Mouse (Mus musculus) layer of hippocampus, adult 9-10 months (tissue): ENCODE measurements around the gene Spice1.

Source experiments
- DNase-seq: peaks from one replicate; pipeline ENCODE4 v3.0.0; 2022; ENCODE audit warnings: low spot score

Gene Spice1

DNA sequence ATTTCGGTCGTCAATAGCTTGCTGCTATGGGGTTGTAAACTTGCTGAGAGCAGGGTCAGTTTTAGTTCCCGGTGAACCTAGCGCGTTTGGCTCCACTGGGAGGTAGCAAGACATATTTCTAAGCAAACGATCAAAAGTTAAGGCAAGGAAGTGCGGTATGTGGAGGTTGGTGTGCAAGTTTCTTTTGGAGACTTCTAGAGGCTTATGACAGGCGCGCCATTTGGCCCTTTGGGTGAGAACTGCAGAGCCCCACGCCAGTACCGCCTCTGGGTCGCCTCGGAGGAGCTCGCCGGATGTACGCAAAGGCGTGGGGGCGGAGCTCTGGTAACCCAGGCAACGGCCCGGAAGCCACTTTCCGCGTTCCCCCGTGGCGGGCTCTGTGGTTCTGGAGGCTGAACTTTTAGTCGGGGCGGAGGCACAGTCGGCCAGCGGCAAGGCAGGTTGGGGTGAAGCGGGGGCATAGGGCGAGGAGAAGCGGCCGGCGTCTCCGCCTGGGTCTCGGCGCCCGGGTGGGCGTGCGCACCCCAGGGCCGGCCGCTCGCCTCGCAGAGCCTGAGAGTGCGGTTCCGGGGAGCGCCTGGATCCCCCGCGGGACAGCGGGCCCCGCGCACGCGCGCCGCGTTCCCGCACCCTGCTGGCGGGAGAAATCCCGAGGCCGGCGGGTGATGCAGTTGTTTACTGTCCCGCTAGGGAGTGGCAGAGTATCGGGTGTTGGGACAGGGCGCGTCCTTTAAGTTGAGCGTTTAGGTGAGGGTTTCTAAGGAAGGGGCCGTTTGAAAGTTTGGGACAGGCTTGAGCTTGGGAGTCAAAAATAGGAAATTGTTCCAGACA, at the start of gene Spice1:
Gene Spice1, plus strand, starts transcription at position 51 of the 831 bp plus-strand sequence.
- peak; percentile 60 for DNase-seq

DNA sequence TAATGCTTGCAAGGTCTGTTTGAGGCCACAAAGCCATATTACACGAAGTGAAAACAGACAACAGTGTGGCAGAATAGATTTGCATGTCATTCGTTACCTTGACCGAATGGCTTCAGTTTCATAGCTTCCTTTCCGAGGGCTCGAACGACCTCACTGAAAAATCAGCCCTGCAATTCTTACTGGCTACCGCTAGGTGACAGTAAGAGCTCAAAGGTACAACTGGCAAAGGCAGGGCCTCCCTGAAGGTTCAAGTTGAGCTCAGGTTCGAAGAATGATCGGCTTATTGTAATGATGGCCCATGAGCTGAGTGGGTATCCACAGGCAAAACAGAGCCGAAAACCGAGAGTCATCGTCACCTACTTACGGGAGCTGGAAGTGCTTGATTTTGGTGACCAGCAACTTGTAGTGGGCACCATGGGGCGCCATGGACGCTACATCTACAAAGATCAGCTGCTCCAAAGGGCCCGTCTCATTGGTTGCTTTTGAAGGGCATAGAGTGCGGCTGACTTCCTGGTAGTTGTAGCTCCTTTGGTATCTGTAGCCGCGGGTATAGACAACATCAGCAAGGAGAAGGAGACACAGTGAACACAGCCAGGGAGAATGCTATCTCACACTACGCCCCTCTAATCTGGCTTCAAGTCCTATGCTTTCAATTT, 47.4 kb upstream of the Spice1 start:
- DNase-seq, result no peak

DNA sequence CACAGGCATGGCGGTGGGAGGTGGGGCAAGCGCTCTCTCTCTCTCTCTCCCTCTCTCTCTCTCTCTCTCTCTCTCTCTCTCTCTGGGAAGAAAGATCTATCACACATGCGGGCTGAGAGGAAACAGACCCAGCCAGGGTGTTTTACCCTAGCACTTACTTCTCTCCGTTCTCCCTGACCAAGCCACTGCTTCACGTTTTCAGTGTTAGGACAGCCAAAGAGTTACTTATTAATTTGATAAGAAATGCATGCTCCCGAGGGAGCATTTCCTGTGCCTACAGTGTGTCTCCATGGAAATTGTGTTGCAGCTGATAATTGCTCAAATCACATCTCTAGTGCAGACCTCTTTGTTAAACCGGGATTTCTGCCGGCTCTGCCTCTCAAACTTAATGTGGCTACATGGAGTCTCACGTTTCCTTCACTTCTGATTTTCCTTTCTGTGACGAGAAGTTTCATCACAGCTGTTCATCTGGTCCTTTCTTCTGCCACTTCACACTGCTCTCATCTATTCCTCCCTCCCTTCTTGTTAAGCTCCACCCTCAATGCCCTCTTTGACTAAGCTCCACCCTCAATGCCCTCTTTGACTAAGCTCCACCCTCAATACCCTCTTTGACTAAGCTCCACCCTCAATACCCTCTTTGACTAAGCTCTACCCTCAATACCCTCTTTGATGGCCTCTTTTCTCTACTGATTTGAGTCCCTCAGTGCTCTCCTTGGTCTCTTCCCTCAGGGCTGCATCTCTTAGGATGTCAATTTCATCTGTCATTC, 44.6 kb upstream of the Spice1 start:
- no peak for DNase-seq

DNA sequence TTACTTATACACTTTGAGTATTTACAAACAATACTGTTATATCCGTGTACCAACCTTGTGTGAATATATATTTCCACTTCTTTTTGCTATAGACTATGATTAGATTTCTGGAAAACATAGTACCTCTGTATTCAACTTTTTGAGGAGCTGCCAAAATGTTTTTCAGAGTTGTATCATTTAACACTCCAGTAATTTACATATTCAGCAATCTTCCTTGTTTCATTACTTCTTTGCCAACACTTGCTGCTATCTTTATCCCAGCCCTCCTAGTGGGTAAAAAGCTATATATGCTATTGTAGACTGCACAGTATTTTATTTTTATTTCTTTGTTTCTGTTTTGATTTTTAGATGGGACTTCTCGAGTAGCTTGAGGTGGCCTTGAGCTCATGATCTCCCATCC, 43.1 kb upstream of the Spice1 start:
- no peak for DNase-seq

GRCm38 (mm10) chr16:44305606-44306005, 41.3 kb upstream of the Spice1 start:
- DNase-seq, result no peak

GRCm38 (mm10) chr16:44313422-44313821, 33.5 kb upstream of the Spice1 start:
- no peak for DNase-seq

- DNase-seq, result no peak
Observed at GRCm38 (mm10) chr16:44316350-44316749, 30.6 kb upstream of the Spice1 start.

GRCm38 (mm10) chr16:44320232-44320631, 26.7 kb upstream of the Spice1 start:
- DNase-seq, result no peak

GRCm38 (mm10) chr16:44328644-44329043, 18.3 kb upstream of the Spice1 start:
- no peak for DNase-seq

DNA sequence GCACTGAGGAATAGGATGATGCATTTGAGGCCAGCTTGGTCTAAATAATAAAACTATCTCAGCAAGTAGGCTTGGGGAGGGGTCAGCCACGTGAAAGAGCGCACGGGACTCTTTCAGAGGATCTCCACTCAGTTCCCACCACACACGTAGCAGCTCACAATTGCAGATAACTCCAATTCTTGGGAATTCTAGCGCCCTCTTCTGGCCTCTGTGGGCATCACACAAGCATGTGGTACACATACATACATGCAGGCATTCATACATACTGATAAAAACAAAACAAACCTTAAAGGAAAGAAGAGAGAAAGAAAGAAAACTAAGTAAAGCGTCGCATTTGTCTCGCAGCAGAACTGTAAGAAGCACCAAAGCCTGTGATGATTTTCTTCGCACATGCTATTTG, 16.3 kb upstream of the Spice1 start:
- no peak for DNase-seq

DNA sequence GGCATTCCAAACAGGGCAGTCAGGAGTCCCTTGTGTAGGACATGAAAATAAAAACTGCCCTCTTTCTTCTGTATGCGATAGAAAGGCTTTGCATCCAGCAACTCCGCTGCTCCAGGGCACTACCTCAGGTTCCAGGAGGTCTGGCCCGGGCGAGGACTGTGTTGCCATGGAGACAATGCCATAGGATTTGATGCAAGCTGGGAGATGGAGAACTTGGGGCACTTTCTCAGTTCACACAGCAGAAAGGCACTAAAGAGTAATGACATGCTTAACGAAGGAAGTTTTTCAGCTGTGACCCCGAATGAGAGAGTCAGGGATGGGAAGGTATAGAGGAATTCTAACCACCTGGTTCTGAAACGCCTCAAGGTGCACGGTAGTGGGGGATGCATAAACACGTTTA, 15.8 kb upstream of the Spice1 start:
- DNase-seq, result no peak

DNA sequence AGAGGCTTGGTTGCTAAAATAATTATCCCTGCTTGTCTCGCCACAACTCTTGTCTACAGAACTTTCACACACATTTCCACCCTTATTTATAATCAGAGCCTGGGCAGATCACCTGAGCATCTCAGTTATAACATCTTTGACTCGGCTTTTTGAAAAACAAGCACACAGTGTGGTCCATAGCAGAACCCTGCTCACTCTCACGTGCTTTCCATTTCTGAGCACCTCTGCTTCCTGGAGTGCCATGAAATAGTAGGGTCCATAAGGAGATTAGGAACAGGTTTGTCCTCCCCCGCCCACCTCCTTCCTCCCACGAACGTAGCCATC, 15.3 kb upstream of the Spice1 start:
- DNase-seq, result no peak

DNA sequence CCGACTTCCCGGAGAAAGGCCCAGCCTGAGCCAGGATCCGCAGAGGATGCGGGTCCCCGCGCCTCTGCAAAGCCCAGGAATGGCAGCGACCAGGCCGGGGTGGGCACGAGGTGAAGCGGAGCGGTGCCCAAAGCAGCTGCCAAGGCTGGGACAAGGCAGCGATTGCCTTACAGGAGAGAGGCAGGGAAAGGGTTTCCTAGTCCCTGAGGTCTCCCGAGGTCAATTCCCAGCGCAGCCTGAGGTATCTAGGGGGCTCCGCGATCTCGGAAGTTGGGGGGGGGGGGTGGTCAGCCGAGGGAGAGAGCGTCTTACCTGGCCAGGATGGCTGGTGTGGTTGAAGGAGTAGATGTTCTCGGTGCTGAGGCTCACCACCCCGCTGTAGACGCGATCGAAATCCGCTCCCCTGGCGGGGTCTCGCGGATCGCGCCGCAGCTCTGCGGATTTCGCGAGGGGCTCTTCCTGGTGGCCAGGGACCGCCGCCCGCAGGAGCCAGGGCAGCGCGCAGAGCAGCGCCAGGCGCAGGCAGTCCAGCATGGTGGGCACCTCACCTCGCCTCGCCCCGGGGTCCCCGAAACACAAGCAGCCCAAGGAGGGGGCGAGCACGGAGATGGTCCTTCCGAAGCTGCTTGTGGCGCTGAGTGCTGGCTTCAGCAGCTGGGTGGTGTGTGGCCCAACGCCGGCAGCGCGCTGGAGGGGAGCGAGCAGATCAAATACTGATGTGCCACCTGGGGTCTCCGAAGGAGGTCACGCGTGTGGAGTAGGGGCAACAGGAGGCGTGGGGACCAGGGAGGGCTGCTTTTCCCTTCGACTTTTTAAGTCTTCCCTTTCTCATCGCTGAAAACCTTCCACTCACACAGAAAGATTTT, 14.7 kb upstream of the Spice1 start:
- no peak for DNase-seq

DNA sequence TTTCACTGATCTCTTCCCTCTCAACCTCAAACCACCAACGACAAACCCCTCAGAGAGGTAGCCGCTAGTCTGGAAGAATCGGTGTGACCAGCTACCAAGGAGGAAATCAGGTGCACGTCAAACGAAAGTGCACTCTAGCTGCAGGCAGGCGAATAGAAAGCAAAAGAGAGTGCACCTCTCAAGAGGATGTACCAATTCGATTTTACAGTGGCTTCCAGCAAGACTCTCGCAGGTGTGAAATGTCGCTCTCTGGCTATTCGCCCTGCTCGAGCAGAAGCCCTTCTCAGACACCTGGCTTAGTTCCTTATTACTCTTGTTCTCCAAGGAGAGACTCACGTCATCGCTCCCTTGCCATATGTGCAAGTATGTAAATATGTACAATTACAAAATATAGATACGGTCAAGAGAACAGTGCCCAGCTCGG, 14.0 kb upstream of the Spice1 start, which contains the start of gene Sidt1:
Gene Sidt1, minus strand, starts transcription at position 336 of the 424 bp plus-strand sequence.
- no peak for DNase-seq

- DNase-seq, result no peak
Observed at GRCm38 (mm10) chr16:44337541-44337940, 9.4 kb upstream of the Spice1 start.

- no peak for DNase-seq
Observed at GRCm38 (mm10) chr16:44349801-44350397, 3.0 kb downstream of the Spice1 start.

DNA sequence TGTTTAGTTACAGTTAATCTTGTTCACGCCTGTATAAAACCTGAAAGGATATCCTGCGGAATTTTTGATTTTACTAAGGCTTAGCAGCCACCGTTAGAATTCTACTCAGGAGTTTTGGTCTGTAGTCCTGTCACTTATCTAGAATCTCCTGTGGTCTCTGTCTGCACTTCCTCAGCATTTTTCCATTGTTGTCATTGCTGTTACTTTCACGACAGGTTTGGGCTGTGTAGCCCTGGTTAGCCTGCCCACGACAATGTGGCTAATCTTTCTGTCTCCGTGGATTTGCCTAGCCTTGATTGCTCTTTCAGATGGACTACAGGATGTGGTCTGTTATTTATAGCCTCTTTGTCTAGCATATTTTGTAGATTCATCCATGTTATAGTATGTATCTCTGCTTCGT, 9.4 kb downstream of the Spice1 start:
- DNase-seq, result no peak

DNA sequence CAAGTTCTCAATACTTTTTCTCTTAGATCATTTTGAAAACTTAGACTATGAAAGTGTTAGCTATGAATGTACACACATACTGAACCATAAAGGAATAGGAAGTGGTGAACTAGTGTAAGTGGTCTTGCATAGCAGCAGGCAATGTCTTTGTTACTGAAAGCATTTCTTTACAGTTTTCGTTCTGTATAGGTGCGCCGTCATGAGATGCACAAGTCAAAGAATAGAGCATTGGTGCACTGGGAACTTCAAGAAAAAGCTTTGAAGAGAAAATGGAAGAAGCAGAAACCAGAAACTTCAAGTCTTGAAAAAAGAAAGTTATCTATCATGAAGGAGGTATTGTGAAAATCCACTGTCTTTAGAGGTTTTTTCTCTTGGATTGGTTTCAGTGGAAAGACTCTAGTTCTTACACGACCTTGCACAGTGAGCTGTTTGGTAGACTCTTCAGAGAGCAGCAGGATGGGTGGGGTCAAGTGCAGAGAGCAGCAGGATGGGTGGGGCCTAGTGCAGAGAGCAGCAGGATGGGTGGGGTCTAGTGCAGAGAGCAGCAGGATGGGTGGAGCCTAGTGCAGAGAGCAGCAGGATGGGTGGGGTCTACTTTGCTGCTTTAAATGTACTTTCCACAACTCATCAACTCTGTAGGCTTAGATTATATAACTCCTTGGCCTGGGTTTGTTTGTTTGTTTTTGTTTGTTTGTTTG, 10.8 kb downstream of the Spice1 start:
- DNase-seq, result no peak

DNA sequence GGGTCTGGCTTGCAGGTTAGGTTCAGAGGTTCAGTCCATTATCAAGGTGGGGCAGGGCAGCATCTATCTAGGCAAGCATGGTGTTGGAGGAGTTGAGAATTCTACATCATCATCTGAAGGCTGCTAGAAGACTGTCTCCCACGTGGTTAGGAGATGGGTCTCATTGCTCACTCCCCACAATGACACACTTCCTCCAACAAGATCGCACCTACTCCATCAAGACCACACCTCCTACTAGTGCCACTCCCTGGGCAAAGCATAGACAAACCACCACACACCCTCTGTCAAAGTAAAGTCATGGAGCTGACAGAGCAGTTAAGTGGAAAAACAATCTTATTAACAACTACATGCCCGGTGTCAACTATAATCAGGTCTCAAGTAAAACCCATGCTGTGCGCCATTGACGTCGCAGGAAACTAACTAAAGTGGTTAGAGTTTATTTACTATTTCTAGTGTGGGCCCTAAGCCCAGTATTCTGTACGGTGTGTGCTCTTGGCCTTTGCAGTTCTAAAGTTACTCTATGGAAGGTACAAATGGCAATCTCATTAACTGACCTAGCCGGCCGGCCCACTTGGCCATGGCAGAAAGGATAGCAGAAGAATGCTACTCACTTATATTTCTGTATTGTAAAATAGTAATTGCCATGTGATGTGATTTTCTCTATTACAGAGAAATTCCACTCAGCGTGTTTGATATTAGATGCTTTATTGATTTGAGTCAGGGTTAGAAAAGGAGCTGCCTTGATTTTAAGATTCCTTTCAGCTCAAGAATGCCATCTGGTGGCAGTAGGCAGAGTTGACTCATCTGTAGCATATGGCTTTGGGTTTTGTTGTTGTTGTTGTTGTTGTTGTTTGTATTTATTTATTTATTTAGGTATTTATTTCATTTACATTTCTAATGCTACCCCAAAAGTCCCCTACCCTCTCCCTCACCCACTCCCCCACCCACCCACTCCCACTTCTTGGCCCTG, 15.3 kb downstream of the Spice1 start:
- peak; percentile 33 for DNase-seq

GRCm38 (mm10) chr16:44365522-44365921, 18.6 kb downstream of the Spice1 start:
- no peak for DNase-seq
